ENCODE assay signal across 12 mouse cellular contexts in the genomic region with DNA sequence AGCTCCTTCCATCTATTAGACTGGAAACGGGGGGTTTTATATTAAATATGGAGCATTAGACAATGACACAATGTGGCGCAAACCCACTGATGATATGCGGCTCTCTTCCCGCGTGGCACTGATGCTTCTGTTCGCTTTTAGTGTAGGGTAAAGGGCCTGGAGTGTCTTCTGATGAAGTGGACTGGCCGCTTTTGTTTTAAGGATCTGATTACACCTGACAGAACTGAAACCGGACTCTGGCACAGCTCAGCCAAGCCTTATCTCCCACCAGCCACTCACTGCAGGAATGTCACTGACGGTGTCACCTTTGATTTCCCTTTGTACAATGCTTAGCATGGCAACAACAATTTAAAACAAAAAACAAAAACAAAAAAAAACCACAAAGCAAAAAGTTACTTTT.
DNase-seq lines count a peak whose midpoint lies in the region; ATAC-seq and TF ChIP-seq lines count a peak whose summit lies in the region.
"Had no signal": no experiment of that assay in that cellular context is flagged by ENCODE, and none has a peak within 500 bp of the region (broad histone marks: within the 10 kb centered on the region; RNA-seq: fewer than 3 reads in every experiment).

No protein-coding gene starts in this region.

- peak overlapping the region; percentile 42; the same call in 1 of the 2 replicates for H3K27ac ChIP-seq in kidney, embryonic 14.5 days (ENCODE audit: low read depth, low read length)
- peak overlapping the region; percentile 87 for H3K27ac ChIP-seq in heart, embryonic 10.5 days
- no peak overlapping the region for H3K27ac ChIP-seq in intestine, postnatal 0 days (ENCODE audit: low read depth, low read length)
- H3K27ac ChIP-seq in lung, embryonic 16.5 days (ENCODE audit: low read length) = no peak overlapping the region; the same call in 1 of the 2 replicates
- H3K27ac ChIP-seq in hindbrain, embryonic 12.5 days = no peak overlapping the region
- H3K27ac ChIP-seq: limb, embryonic 12.5 days; midbrain, embryonic 10.5 days had no signal

- H3K9ac ChIP-seq in kidney, embryonic 14.5 days (ENCODE audit: low read depth, low read length) = no peak overlapping the region
- no peak overlapping the region for H3K9ac ChIP-seq in intestine, postnatal 0 days (ENCODE audit: low read depth, low read length)
- peak overlapping the region; percentile 27; the same call in 1 of the 2 replicates for H3K9ac ChIP-seq in lung, embryonic 16.5 days (ENCODE audit: low read length)
- H3K9ac ChIP-seq in hindbrain, embryonic 12.5 days = no peak overlapping the region
- H3K9ac ChIP-seq: hindbrain, embryonic 13.5 days; limb, embryonic 12.5 days had no signal

- no peak for TF ChIP-seq CTCF in intestine, postnatal 0 days (IDR thresholded peaks at IDR 0.05; ENCODE audit: low read depth)

- 30% methylated on average over 9 of the region's 9 CpGs for WGBS in kidney, embryonic 14.5 days
- WGBS in heart, embryonic 10.5 days = 8% methylated on average over 9 of the region's 9 CpGs
- WGBS in intestine, postnatal 0 days = 27% methylated on average over 9 of the region's 9 CpGs
- WGBS in lung, embryonic 16.5 days = 16% methylated on average over 9 of the region's 9 CpGs
- WGBS in hindbrain, embryonic 12.5 days = 62% methylated on average over 9 of the region's 9 CpGs

- H3K36me3 ChIP-seq in kidney, embryonic 14.5 days (ENCODE audit: control insufficient read depth, insufficient read depth, low read length) = no peaks in the 10 kb centered on the region
- no peaks in the 10 kb centered on the region for H3K36me3 ChIP-seq in heart, embryonic 10.5 days
- H3K36me3 ChIP-seq in intestine, postnatal 0 days (ENCODE audit: control insufficient read depth, insufficient read depth) = no peaks in the 10 kb centered on the region
- no peaks in the 10 kb centered on the region for H3K36me3 ChIP-seq in lung, embryonic 16.5 days (ENCODE audit: control insufficient read depth, insufficient read depth, low read length)
- H3K36me3 ChIP-seq in hindbrain, embryonic 12.5 days = no peaks in the 10 kb centered on the region
- H3K36me3 ChIP-seq: hindbrain, embryonic 13.5 days; limb, embryonic 12.5 days; midbrain, embryonic 10.5 days had no signal

- H3K4me3 ChIP-seq in kidney, embryonic 14.5 days (ENCODE audit: low read length) = no peak overlapping the region
- H3K4me3 ChIP-seq in heart, embryonic 10.5 days = peak overlapping the region; percentile 48
- no peak overlapping the region for H3K4me3 ChIP-seq in intestine, postnatal 0 days (ENCODE audit: low read depth, low read length)
- no peak overlapping the region for H3K4me3 ChIP-seq in lung, embryonic 16.5 days (ENCODE audit: low read length)
- H3K4me3 ChIP-seq in hindbrain, embryonic 12.5 days = no peak overlapping the region
- H3K4me3 ChIP-seq: hindbrain, embryonic 13.5 days; limb, embryonic 12.5 days; midbrain, embryonic 10.5 days had no signal

- ATAC-seq in kidney, embryonic 14.5 days (ENCODE audit: low FRiP score, low TSS enrichment) = no peak
- ATAC-seq in intestine, postnatal 0 days = no peak
- ATAC-seq in lung, embryonic 16.5 days (ENCODE audit: low read depth) = no peak
- no peak for ATAC-seq in hindbrain, embryonic 12.5 days (ENCODE audit: low FRiP score)

- no peaks in the 10 kb centered on the region for H3K9me3 ChIP-seq in kidney, embryonic 14.5 days (ENCODE audit: control insufficient read depth, low read length)
- H3K9me3 ChIP-seq in heart, embryonic 10.5 days = no peaks in the 10 kb centered on the region
- no peaks in the 10 kb centered on the region for H3K9me3 ChIP-seq in intestine, postnatal 0 days (ENCODE audit: control insufficient read depth)
- H3K9me3 ChIP-seq in lung, embryonic 16.5 days (ENCODE audit: control insufficient read depth, low read length) = no peaks in the 10 kb centered on the region
- H3K9me3 ChIP-seq in hindbrain, embryonic 12.5 days (replicated peaks) = no peaks in the 10 kb centered on the region
- H3K9me3 ChIP-seq: hindbrain, embryonic 13.5 days; limb, embryonic 12.5 days; midbrain, embryonic 10.5 days had no signal

- no peak for DNase-seq in kidney, adult 8-10 months
- peak; percentile 89 for DNase-seq in heart, embryonic 10.5 days (ENCODE audit: low spot score)
- no peak for DNase-seq in right cerebral cortex, postnatal 14 days
- DNase-seq in left cerebral cortex, adult 11 months (ENCODE audit: low spot score) = no peak
- DNase-seq: cerebellum, postnatal 36 days had no signal

- no peak overlapping the region; the same call in 1 of the 2 replicates for H3K4me2 ChIP-seq in kidney, embryonic 14.5 days (replicated peaks; ENCODE audit: low read depth, low read length)
- H3K4me2 ChIP-seq in intestine, postnatal 0 days (replicated peaks; ENCODE audit: low read depth) = peak overlapping the region; percentile 37
- peak overlapping the region; percentile 36 for H3K4me2 ChIP-seq in lung, embryonic 16.5 days (ENCODE audit: low read depth, low read length)
- H3K4me2 ChIP-seq in hindbrain, embryonic 12.5 days (replicated peaks) = no peak overlapping the region
- H3K4me2 ChIP-seq: hindbrain, embryonic 13.5 days; limb, embryonic 12.5 days had no signal

- no peaks in the 10 kb centered on the region for H3K27me3 ChIP-seq in kidney, embryonic 14.5 days (ENCODE audit: control insufficient read depth, insufficient read depth, low read length)
- no peaks in the 10 kb centered on the region for H3K27me3 ChIP-seq in heart, embryonic 10.5 days (ENCODE audit: insufficient read depth, poor library complexity, severe bottlenecking)
- no peaks in the 10 kb centered on the region for H3K27me3 ChIP-seq in intestine, postnatal 0 days (replicated peaks; ENCODE audit: control insufficient read depth, insufficient read depth, low read length)
- no peaks in the 10 kb centered on the region for H3K27me3 ChIP-seq in lung, embryonic 16.5 days (ENCODE audit: control insufficient read depth, insufficient read depth, low read depth, low read length)
- peaks cover 9% of the 10 kb centered on the region; the same call in 1 of the 2 replicates for H3K27me3 ChIP-seq in hindbrain, embryonic 12.5 days
- H3K27me3 ChIP-seq: limb, embryonic 12.5 days had no signal

- peaks cover 15% of the 10 kb centered on the region; the same call in 1 of the 2 replicates for H3K4me1 ChIP-seq in kidney, embryonic 14.5 days (ENCODE audit: control insufficient read depth, insufficient read depth, low read length)
- H3K4me1 ChIP-seq in heart, embryonic 10.5 days = peaks cover 52% of the 10 kb centered on the region
- H3K4me1 ChIP-seq in intestine, postnatal 0 days (replicated peaks; ENCODE audit: control insufficient read depth, insufficient read depth, low read length) = no peaks in the 10 kb centered on the region
- peaks cover 19% of the 10 kb centered on the region for H3K4me1 ChIP-seq in lung, embryonic 16.5 days (replicated peaks; ENCODE audit: control insufficient read depth, insufficient read depth, low read length)
- H3K4me1 ChIP-seq in hindbrain, embryonic 12.5 days = peaks cover 3% of the 10 kb centered on the region

Comparison
In these comparisons a context has a peak if more than half of its experiments do, and no peak if none do; other contexts are left out.
1. H3K27ac ChIP-seq: peak in kidney, embryonic 14.5 days (single experiment) and heart, embryonic 10.5 days (single experiment); none in intestine, postnatal 0 days (single experiment), lung, embryonic 16.5 days (single experiment) and hindbrain, embryonic 12.5 days (single experiment).
2. H3K4me2 ChIP-seq: peak in intestine, postnatal 0 days (single experiment) and lung, embryonic 16.5 days (single experiment); none in kidney, embryonic 14.5 days (single experiment) and hindbrain, embryonic 12.5 days (single experiment).